Mouse (Mus musculus) limb, embryonic 12.5 days (tissue): ENCODE data around the gene Ncapd2. TPM values are rescaled to one million over a fixed set of nuclear protein-coding genes. Genes with fewer than 3 reads are reported as not detected.

Experiments
- ATAC-seq: fragments of 200-750 bp; cut with Nextera tagmentation; 2 replicates; pipeline ENCODE4 v1.8.0; 2017; ENCODE audit warnings: low read depth, moderate TSS enrichment; ENCODE audit not compliant: insufficient number of reproducible peaks, insufficient read depth, low FRiP score, low TSS enrichment
- H3K27ac ChIP-seq: fragments of 300-500 bp; sonication (generic); 2 replicates; pipeline ENCODE4 v1.5.1; 2016; ENCODE audit warnings: mild to moderate bottlenecking, moderate library complexity
- H3K27me3 ChIP-seq: fragments of 300-500 bp; sonication (generic); 2 replicates; pipeline ENCODE4 v1.6.1; 2016; ENCODE audit warnings: mild to moderate bottlenecking, moderate library complexity
- H3K36me3 ChIP-seq: fragments of 300-500 bp; sonication (generic); 2 replicates; pipeline ENCODE4 v1.6.1; 2016; ENCODE audit warnings: mild to moderate bottlenecking, moderate library complexity
- H3K4me1 ChIP-seq: fragments of 300-500 bp; sonication (generic); replicated peaks from 2 replicates; pipeline ENCODE4 v1.6.1; 2016
- H3K4me2 ChIP-seq: fragments of 300-500 bp; sonication (generic); 2 replicates; pipeline ENCODE4 v1.6.1; 2016; ENCODE audit warnings: mild to moderate bottlenecking, moderate library complexity
- H3K4me3 ChIP-seq: fragments of 300-500 bp; sonication (generic); replicated peaks from 2 replicates; pipeline ENCODE4 v1.5.1; 2016; ENCODE audit warnings: mild to moderate bottlenecking
- H3K9ac ChIP-seq: fragments of 300-500 bp; sonication (generic); replicated peaks from 2 replicates; pipeline ENCODE4 v1.6.1; 2016; ENCODE audit warnings: mild to moderate bottlenecking, moderate library complexity
- H3K9me3 ChIP-seq: fragments of 300-500 bp; sonication (generic); 2 replicates; pipeline ENCODE4 v1.6.1; 2016; ENCODE audit warnings: mild to moderate bottlenecking, moderate library complexity
- WGBS: fragments of 180-500 bp; shearing (Covaris S2); methylation state at CpG from one replicate; pipeline ENCODE4 v1.1.7; 2016; 5-methylcytosine and 5-hydroxymethylcytosine counted together
- polyA plus RNA-seq: library from polyadenylated mRNA; unstranded; fragments of >200 nt; fragmentation: Nextera tagmentation; extraction: Ambion mirVana; gene quantifications from 2 replicates; pipeline ENCODE4 v1.2.1, GENCODE M21; 2016

Gene Ncapd2
- polyA plus RNA-seq: 224 and 227 TPM in 2 replicates

GRCm38 (mm10) chr6:125191332-125192015, at the start of gene Ncapd2, which contains the start of gene Mrpl51:
TSS of gene Ncapd2 (minus strand) at chr6:125191701.
TSS of gene Mrpl51 (plus strand) at chr6:125191801.
- Histone ChIP-seq H3K4me2 (peak within 1 kb of the TSS; percentile 79), H3K9ac (peak within 1 kb of the TSS; percentile 79), H3K4me3 (peak within 1 kb of the TSS; percentile 70), H3K36me3 (peaks cover 58% of the 10 kb centered on the region), H3K27ac (peak within 1 kb of the TSS; percentile 99), H3K4me1 (peaks cover 5% of the 10 kb centered on the region), H3K9me3 (no peaks in the 10 kb centered on the region), H3K27me3 (no peaks in the 10 kb centered on the region)
- WGBS: under 1% methylated on average over 54 of the region's 54 CpGs
- peak; percentile 96 for ATAC-seq

GRCm38 (mm10) chr6:125240617-125241016, 49.1 kb upstream of the Ncapd2 start:
- ATAC-seq: no peak
- no peaks in the 10 kb centered on the region for H3K27me3 ChIP-seq
- H3K9me3 ChIP-seq: no peaks in the 10 kb centered on the region
- H3K27ac ChIP-seq: no peak overlapping the region
- no peaks in the 10 kb centered on the region for H3K36me3 ChIP-seq
- H3K4me2 ChIP-seq: no peak overlapping the region
- H3K9ac ChIP-seq: no peak overlapping the region
- H3K4me3 ChIP-seq: no peak overlapping the region
- WGBS: 77% methylated on average over 5 of the region's 5 CpGs
- H3K4me1 ChIP-seq: 0 out of 2 replicates have a peak, but pooled peaks cover 7% of the 10 kb centered on the region

DNA sequence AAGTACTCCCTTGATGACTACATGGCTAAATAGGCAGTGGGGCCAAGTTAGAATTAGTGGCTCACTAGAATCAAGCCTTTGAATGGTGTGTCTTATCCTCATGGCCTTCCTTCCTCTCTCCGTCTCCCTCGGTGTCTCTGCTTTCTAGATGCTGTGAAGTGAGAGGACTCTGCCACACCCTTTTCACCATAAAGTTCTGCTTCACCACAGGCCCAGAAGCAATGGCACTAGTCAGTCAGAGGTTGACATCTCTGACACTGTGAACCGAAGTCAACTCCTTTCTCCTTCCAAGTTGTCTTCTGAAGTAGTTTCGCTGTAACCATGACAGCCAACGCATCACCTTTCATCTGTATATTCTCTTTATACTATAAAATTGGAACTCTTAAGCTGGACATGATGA, 48.0 kb upstream of the Ncapd2 start:
- no peak overlapping the region for H3K4me3 ChIP-seq
- no peak overlapping the region for H3K9ac ChIP-seq
- H3K4me1 ChIP-seq: 0 out of 2 replicates have a peak, but pooled peaks cover 8% of the 10 kb centered on the region
- H3K36me3 ChIP-seq: no peaks in the 10 kb centered on the region
- no peaks in the 10 kb centered on the region for H3K9me3 ChIP-seq
- H3K27me3 ChIP-seq: no peaks in the 10 kb centered on the region
- no peak overlapping the region for H3K27ac ChIP-seq
- H3K4me2 ChIP-seq: no peak overlapping the region
- no peak for ATAC-seq
- WGBS: 89% methylated on average over 5 of the region's 5 CpGs

- Histone ChIP-seq H3K27me3 (no peaks in the 10 kb centered on the region), H3K4me2 (no peak overlapping the region), H3K9ac (no peak overlapping the region), H3K36me3 (no peaks in the 10 kb centered on the region), H3K9me3 (no peaks in the 10 kb centered on the region), H3K27ac (no peak overlapping the region), H3K4me3 (no peak overlapping the region), H3K4me1 (peaks cover 16% of the 10 kb centered on the region)
- 63% methylated on average over 6 of the region's 6 CpGs for WGBS
- ATAC-seq: no peak
Measured at GRCm38 (mm10) chr6:125238396-125238795, 46.9 kb upstream of the Ncapd2 start.

DNA sequence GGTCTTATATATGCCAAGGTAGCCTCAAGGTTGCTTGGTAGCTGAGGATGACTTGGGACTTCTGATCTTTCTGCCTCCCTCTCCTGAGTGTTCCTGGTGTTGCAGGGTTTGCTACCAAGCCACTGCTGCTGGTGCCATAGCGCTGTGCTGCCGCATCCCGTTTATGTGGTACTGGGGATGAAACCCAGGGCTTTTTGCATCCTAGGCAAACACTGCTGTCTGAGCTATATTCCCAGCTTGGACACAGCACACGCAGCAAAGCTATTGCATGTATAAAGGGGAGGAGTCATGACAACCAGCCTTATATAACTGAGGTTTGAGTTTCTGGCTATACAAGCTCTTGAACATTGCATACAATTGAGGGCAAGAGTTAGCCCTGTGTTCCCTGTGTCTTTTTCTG, 45.9 kb upstream of the Ncapd2 start:
- Histone ChIP-seq H3K9me3 (no peaks in the 10 kb centered on the region), H3K4me2 (no peak overlapping the region), H3K27ac (no peak overlapping the region), H3K4me1 (peaks cover 16% of the 10 kb centered on the region), H3K36me3 (no peaks in the 10 kb centered on the region), H3K9ac (no peak overlapping the region), H3K27me3 (no peaks in the 10 kb centered on the region), H3K4me3 (no peak overlapping the region)
- ATAC-seq: no peak
- WGBS: 85% methylated on average over 4 of the region's 4 CpGs

- H3K9ac ChIP-seq: no peak within 1 kb of the TSS
Measured at GRCm38 (mm10) chr6:125236782-125237181, 45.3 kb upstream of the Ncapd2 start, which contains the start of gene Cd27. TSS of gene Cd27 (minus strand) at chr6:125237010.

DNA sequence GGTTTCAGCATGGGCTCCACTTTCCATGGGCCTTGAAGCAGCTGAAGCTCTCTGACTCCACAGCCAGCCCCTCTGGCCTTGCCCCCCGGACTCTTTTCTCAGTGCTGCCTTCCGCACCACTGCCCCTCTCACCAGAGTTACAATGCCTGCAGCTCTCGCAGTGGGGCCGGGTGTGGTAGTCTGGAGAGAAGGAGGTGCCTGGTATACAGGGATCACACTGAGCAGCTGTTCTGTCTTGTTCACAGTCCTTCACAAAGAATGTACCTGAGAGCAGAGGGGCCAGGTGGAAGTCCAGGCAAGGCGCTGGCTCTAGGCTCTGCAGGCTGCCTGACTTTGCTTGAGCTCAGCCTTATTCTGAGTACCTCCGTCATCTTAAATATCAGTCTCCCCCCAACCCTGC, 44.8 kb upstream of the Ncapd2 start:
- H3K27ac ChIP-seq: no peak overlapping the region
- no peak for ATAC-seq
- 78% methylated on average over 6 of the region's 6 CpGs for WGBS
- H3K9ac ChIP-seq: no peak overlapping the region
- no peaks in the 10 kb centered on the region for H3K27me3 ChIP-seq
- no peaks in the 10 kb centered on the region for H3K9me3 ChIP-seq
- H3K4me3 ChIP-seq: no peak overlapping the region
- H3K4me1 ChIP-seq: peaks cover 24% of the 10 kb centered on the region
- no peak overlapping the region for H3K4me2 ChIP-seq
- H3K36me3 ChIP-seq: no peaks in the 10 kb centered on the region

More at GRCm38 (mm10) chr6:125236782-125237181, 45.3 kb upstream of the Ncapd2 start, which contains the start of gene Cd27:
- no peak within 1 kb of the TSS for H3K27ac ChIP-seq
- H3K27me3 ChIP-seq: no peaks in the 10 kb centered on the region
- no peaks in the 10 kb centered on the region for H3K36me3 ChIP-seq
- no peaks in the 10 kb centered on the region for H3K9me3 ChIP-seq
- H3K4me1 ChIP-seq: peaks cover 20% of the 10 kb centered on the region
- ATAC-seq: no peak
- 54% methylated on average over 6 of the region's 6 CpGs for WGBS
- H3K4me2 ChIP-seq: no peak within 1 kb of the TSS
- no peak within 1 kb of the TSS for H3K4me3 ChIP-seq

DNA sequence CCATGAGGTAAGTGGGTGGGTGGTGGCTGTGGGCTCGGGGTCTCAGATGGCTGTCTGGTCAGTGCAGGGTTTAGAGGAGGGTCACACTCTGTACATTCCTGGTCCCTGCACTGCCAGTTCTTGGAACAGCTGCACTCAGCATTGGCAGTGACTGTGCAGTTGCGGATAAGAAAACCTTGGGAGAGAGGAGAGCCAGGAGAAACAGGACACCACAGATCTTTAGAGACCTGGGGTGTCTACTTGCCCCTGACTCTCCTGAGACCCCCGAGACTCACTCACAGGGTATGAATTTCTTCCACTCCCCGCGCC, 43.0 kb upstream of the Ncapd2 start:
- Histone ChIP-seq H3K27ac (peak overlapping the region; percentile 59; the same call in 1 of the 2 replicates), H3K4me1 (peaks cover 28% of the 10 kb centered on the region), H3K4me3 (no peak overlapping the region), H3K4me2 (no peak overlapping the region), H3K36me3 (no peaks in the 10 kb centered on the region), H3K9me3 (no peaks in the 10 kb centered on the region), H3K9ac (no peak overlapping the region), H3K27me3 (0 out of 2 replicates have a peak, but pooled peaks cover 2% of the 10 kb centered on the region)
- 64% methylated on average over 5 of the region's 5 CpGs for WGBS
- no peak for ATAC-seq

- peak overlapping the region; percentile 59; the same call in 1 of the 2 replicates for H3K27ac ChIP-seq
- no peak overlapping the region for H3K9ac ChIP-seq
- no peaks in the 10 kb centered on the region for H3K9me3 ChIP-seq
- no peak overlapping the region for H3K4me3 ChIP-seq
- H3K27me3 ChIP-seq: 0 out of 2 replicates have a peak, but pooled peaks cover 2% of the 10 kb centered on the region
- peaks cover 28% of the 10 kb centered on the region for H3K4me1 ChIP-seq
- no peak overlapping the region for H3K4me2 ChIP-seq
- no peak for ATAC-seq
- 65% methylated on average over 7 of the region's 7 CpGs for WGBS
- no peaks in the 10 kb centered on the region for H3K36me3 ChIP-seq
Measured at GRCm38 (mm10) chr6:125233816-125234519, 42.5 kb upstream of the Ncapd2 start.

DNA sequence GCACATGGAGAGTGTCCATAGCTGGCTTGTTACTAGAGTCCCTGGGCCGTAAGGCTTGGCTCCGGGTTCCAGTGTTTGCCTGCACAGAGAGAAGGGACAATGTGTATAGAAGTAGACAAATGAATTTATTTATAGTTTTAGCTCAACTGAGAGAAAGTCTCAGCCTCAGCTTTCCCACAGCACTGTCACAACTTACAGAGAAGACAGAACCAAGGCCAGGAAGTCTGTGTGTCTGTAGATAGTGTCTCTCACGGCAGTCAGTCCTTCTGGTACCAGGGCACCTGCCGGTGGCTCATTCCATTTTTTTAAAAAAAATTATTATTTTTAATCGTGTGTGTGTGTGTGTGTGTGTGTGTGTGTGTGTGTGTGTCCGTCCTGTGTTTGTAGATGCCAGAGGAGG, 41.0 kb upstream of the Ncapd2 start:
- no peak overlapping the region for H3K4me3 ChIP-seq
- no peak overlapping the region for H3K9ac ChIP-seq
- H3K27ac ChIP-seq: no peak overlapping the region
- H3K9me3 ChIP-seq: no peaks in the 10 kb centered on the region
- no peak overlapping the region for H3K4me2 ChIP-seq
- H3K27me3 ChIP-seq: 0 out of 2 replicates have a peak, but pooled peaks cover 2% of the 10 kb centered on the region
- no peak for ATAC-seq
- H3K36me3 ChIP-seq: no peaks in the 10 kb centered on the region
- WGBS: 86% methylated on average over 6 of the region's 6 CpGs
- peaks cover 28% of the 10 kb centered on the region for H3K4me1 ChIP-seq

DNA sequence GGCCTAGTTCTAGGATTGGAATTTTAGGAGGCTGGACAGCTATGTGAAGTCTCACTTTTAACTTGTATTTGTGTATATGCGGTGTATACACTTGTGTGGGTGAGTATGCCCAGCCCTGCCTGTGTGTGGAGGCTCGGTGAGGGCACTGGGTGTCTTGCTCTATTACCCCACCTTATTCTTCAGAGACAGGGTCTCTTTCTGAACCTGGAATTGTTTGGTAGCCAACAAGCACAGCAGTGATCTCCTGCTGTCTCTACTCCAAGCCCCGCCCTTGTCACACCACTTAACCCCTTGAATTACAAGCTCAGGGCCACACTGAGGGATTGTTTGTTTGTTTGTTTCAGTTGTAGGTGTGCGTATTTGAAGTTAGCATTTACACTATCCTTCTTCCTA, 40.5 kb upstream of the Ncapd2 start:
- ATAC-seq: no peak
- no peaks in the 10 kb centered on the region for H3K9me3 ChIP-seq
- H3K27me3 ChIP-seq: 0 out of 2 replicates have a peak, but pooled peaks cover 2% of the 10 kb centered on the region
- H3K9ac ChIP-seq: peak overlapping the region; percentile 74; the same call in 1 of the 2 replicates
- peak overlapping the region; percentile 49 for H3K4me3 ChIP-seq
- peak overlapping the region; percentile 92 for H3K4me2 ChIP-seq
- 48% methylated on average over 4 of the region's 4 CpGs for whole genome bisulfite sequencing
- peaks cover 28% of the 10 kb centered on the region for H3K4me1 ChIP-seq
- no peaks in the 10 kb centered on the region for H3K36me3 ChIP-seq
- H3K27ac ChIP-seq: no peak overlapping the region
